Mouse (Mus musculus) heart, postnatal 0 days (tissue): ENCODE measurements around the gene Ewsr1. TPM values are rescaled to one million over a fixed set of nuclear protein-coding genes. Genes with fewer than 3 reads are reported as not detected.

Source experiments
- ATAC-seq: fragments of 200-750 bp; cut with Nextera tagmentation; 2 replicates; pipeline ENCODE4 v1.8.0; 2017; ENCODE audit warnings: low read depth, moderate number of reproducible peaks, moderate library complexity; ENCODE audit not compliant: insufficient read depth
- DNase-seq: peaks from one replicate; pipeline ENCODE4 v3.0.0-alpha.2; 2016; ENCODE audit warnings: low spot score
- H3K27ac ChIP-seq: fragments of 300-500 bp; sonication (generic); 2 replicates; pipeline ENCODE4 v1.5.1; 2014; ENCODE audit warnings: low read depth, mild to moderate bottlenecking
- H3K27me3 ChIP-seq: fragments of 300-500 bp; sonication (generic); 2 replicates; pipeline ENCODE4 v1.6.1; 2014; ENCODE audit warnings: low read length, mixed read lengths; ENCODE audit not compliant: control insufficient read depth, insufficient read depth
- H3K36me3 ChIP-seq: fragments of 300-500 bp; sonication (generic); replicated peaks from 2 replicates; pipeline ENCODE4 v1.6.1; 2014; ENCODE audit warnings: low read length, mixed read lengths; ENCODE audit not compliant: control insufficient read depth, insufficient read depth
- H3K4me1 ChIP-seq: fragments of 300-500 bp; sonication (generic); 2 replicates; pipeline ENCODE4 v1.6.1; 2014; ENCODE audit warnings: antibody characterized with exemption; ENCODE audit not compliant: control insufficient read depth, insufficient read depth
- H3K4me2 ChIP-seq: fragments of 300-500 bp; sonication (generic); 2 replicates; pipeline ENCODE4 v1.6.1; 2014; ENCODE audit warnings: low read depth, mild to moderate bottlenecking, low read length, moderate library complexity
- H3K4me3 ChIP-seq: fragments of 300-500 bp; sonication (generic); 2 replicates; pipeline ENCODE4 v1.5.1; 2014; ENCODE audit warnings: low read depth, low read length
- H3K9ac ChIP-seq: fragments of 300-500 bp; sonication (generic); replicated peaks from 2 replicates; pipeline ENCODE4 v1.6.1; 2014; ENCODE audit warnings: low read depth, low read length, mixed read lengths
- H3K9me3 ChIP-seq: fragments of 300-500 bp; sonication (generic); replicated peaks from 2 replicates; pipeline ENCODE4 v1.6.1; 2016; ENCODE audit warnings: low read length; ENCODE audit not compliant: control insufficient read depth
- CTCF ChIP-seq: IDR thresholded peaks from 2 replicates; pipeline ENCODE4 v1.5.1; 2016; ENCODE audit warnings: antibody characterized with exemption, control low read depth, low read depth
- EP300 ChIP-seq: IDR thresholded peaks from 2 replicates; pipeline ENCODE4 v1.6.1; 2016; ENCODE audit warnings: antibody characterized with exemption, low read depth
- WGBS: fragments of 180-500 bp; shearing (Covaris S2); extraction: QIAGEN DNeasy Blood & Tissue Kit; methylation state at CpG from one replicate; pipeline ENCODE4 v1.1.7; 2014; 5-methylcytosine and 5-hydroxymethylcytosine counted together
- polyA plus RNA-seq: library from polyadenylated mRNA; unstranded; fragments of >200 nt; fragmentation: Nextera tagmentation; extraction: Ambion mirVana; gene quantifications from 2 replicates; pipeline ENCODE4 v1.2.1, GENCODE M21; 2015
- total RNA-seq: library from RNA; depleted of rRNA; stranded (reverse); fragments of >200 nt; gene quantifications from 2 replicates; pipeline ENCODE4 v1.2.3, GENCODE M21; 2014; ENCODE audit warnings: low replicate concordance

The Ewsr1 gene
- total and polyA plus RNA-seq, 2 experiments from 2014 or later: 213 to 238 TPM

DNA sequence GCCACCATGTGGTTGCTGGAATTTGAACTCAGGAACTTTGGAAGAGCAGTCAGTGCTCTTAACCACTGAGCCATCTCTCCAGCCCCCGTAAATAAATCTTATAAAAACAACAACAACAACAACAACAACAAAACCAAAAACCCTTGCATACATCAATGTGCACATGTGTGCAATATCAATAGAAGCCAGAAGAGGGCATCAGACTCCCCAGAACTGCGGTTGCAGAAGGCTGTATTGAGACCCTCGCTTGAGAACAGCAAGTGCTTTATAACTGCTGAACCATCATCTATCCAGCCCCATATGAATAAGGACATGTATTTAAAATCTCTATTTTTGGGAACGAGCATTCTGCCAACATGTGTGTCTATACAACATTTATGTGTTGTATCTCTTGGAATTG lies 24.2 kb downstream of the Ewsr1 start:
- H3K36me3 ChIP-seq: peaks cover 67% of the 10 kb centered on the region
- no peak overlapping the region for H3K9ac ChIP-seq
- ATAC-seq: 0 out of 2 replicates have a peak, but pooled peaks have one; percentile 42

DNA sequence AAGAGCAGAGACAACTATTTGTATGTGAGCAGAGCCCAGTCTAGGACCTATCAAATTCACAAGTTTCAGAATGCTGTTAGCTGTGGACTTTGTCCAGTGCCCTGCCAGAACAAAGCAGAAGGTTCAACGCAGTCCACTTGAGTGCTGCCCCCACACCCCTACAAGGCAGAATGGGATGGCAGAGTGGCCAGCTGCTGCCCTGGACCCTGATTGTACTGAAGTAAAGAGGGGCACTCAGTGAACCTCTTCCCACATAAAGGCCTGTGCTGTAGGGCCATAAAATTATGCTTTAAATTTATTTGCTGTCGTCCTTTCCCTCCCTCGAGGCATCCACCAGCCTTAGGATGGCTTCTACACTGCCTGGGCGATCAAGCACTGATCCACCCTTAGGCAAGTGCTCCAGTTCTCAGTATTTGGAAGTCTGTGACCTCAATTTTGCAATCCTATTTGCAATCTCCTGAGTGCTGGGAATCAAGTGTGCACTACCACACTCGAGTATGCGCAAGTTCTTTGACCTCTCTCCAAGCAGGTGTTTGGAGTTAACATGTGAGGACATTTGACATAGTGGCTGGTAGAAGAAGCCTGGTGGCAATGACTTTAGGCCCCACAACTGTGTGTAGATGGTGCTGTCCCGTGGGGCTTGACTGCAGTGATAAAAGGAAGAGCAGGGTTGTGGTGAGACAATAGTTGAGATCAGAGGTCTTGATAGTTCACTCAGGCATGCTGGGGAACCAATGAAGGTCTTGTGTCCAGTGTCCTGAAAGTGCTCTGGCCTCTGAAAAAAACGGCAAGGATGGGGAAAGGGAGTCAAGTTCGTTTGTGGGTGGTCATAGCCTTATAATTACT lies 30.7 kb downstream of the Ewsr1 start:
- peaks cover 8% of the 10 kb centered on the region; the same call in 1 of the 2 replicates for H3K4me1 ChIP-seq
- TF ChIP-seq EP300 (no peak), CTCF (no peak)
- DNase-seq (no peak), ATAC-seq (no peak)
- peaks cover 55% of the 10 kb centered on the region for H3K36me3 ChIP-seq
- no peaks in the 10 kb centered on the region for H3K27me3 ChIP-seq
- no peak overlapping the region for H3K4me2 ChIP-seq
- WGBS: 72% methylated on average over 9 of the region's 9 CpGs
- no peak overlapping the region for H3K4me3 ChIP-seq
- H3K27ac ChIP-seq: no peak overlapping the region
- H3K9ac ChIP-seq: no peak overlapping the region
- H3K9me3 ChIP-seq: no peaks in the 10 kb centered on the region

More for the DNA sequence above, 24.2 kb downstream of the Ewsr1 start:
- Histone ChIP-seq H3K27me3 (no peaks in the 10 kb centered on the region), H3K9me3 (no peaks in the 10 kb centered on the region), H3K4me1 (no peaks in the 10 kb centered on the region), H3K27ac (no peak overlapping the region), H3K4me3 (no peak overlapping the region), H3K4me2 (no peak overlapping the region)
- TF ChIP-seq CTCF (peak; percentile 47), EP300 (no peak)
- 78% methylated on average over 4 of the region's 4 CpGs for WGBS
- DNase-seq: no peak

DNA sequence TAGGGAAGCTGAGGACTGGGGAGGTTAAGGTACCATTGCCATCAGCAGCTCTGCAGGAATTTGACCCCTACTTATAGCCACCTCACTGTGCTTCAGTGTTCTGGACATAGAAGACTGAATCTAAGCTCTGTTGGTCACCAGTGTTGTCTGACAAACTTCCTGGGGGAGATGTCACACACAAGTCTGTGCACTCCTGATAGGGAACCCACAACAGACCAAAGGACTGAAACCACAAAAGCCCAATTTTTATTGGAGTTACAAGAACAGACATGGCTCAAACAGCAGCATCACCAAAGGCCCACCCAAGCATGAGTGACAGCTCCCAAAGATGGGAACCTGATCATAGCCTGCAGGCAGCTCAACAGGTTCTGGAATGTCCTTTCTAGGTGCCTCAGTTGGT lies 32.0 kb downstream of the Ewsr1 start:
- TF ChIP-seq CTCF (no peak), EP300 (no peak)
- no peak for DNase-seq

DNA sequence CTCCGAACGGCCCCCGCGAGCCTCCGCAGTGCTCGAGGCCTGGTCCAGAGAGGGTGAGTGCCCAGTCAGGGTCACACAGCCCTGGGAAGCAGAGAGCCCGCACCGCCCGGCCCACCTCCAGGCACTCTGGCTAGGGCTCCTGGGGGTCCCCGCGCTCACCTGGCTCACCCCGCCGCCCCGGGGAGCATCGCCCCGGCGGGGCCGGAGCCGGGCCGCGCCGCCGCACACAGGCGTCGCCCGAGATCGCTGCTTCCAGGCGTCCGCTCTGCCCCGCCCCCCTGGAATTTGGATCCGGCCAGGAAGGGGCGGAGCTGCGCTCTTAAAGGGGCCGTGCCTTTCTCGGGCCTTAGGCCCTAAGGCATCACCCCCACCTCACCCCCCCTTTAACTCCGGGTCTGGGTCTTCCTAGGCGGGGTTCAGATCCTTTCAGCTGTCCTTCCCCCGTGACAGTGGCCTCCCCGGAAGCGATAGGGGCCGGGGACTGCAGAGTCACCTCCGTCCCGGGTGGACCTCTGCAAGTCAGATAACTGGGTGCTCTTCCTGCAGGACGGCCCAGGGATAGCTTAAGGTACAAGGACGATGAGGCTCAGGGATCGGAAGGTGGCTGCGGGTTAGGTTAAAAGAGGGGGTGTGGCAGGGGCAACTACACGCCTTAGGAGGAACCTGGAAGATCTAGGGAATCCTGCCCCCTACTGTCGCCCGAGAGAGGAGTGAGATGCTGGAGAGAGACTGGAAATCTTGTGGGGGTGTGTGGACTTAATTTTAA lies 33.8 kb downstream of the Ewsr1 start, which contains the start of gene Gas2l1:
TSS of gene Gas2l1 (minus strand) at position 272 of the 766 bp plus-strand sequence.
- peak within 1 kb of the TSS; percentile 52 for H3K4me3 ChIP-seq
- peaks cover 11% of the 10 kb centered on the region for H3K27me3 ChIP-seq
- peak within 1 kb of the TSS; percentile 99 for H3K4me2 ChIP-seq
- WGBS: 0% methylated on average over 46 of the region's 50 CpGs
- peak within 1 kb of the TSS; percentile 53 for H3K9ac ChIP-seq
- peak within 1 kb of the TSS; percentile 50 for H3K27ac ChIP-seq
- peaks cover 32% of the 10 kb centered on the region for H3K4me1 ChIP-seq
- ATAC-seq: peak; percentile 83
- H3K36me3 ChIP-seq: peaks cover 24% of the 10 kb centered on the region
- peak; percentile 82 for DNase-seq
- no peaks in the 10 kb centered on the region for H3K9me3 ChIP-seq
- TF ChIP-seq CTCF (peak; percentile 62), EP300 (no peak; the same call in 1 of the 2 replicates)

More for the DNA sequence above, 32.0 kb downstream of the Ewsr1 start:
- H3K36me3 ChIP-seq: peaks cover 43% of the 10 kb centered on the region
- no peak overlapping the region for H3K9ac ChIP-seq
- no peak for ATAC-seq
- H3K27ac ChIP-seq: no peak overlapping the region
- H3K9me3 ChIP-seq: no peaks in the 10 kb centered on the region
- H3K4me1 ChIP-seq: peaks cover 21% of the 10 kb centered on the region
- H3K27me3 ChIP-seq: no peaks in the 10 kb centered on the region
- no peak overlapping the region for H3K4me3 ChIP-seq
- no peak overlapping the region for H3K4me2 ChIP-seq

DNA sequence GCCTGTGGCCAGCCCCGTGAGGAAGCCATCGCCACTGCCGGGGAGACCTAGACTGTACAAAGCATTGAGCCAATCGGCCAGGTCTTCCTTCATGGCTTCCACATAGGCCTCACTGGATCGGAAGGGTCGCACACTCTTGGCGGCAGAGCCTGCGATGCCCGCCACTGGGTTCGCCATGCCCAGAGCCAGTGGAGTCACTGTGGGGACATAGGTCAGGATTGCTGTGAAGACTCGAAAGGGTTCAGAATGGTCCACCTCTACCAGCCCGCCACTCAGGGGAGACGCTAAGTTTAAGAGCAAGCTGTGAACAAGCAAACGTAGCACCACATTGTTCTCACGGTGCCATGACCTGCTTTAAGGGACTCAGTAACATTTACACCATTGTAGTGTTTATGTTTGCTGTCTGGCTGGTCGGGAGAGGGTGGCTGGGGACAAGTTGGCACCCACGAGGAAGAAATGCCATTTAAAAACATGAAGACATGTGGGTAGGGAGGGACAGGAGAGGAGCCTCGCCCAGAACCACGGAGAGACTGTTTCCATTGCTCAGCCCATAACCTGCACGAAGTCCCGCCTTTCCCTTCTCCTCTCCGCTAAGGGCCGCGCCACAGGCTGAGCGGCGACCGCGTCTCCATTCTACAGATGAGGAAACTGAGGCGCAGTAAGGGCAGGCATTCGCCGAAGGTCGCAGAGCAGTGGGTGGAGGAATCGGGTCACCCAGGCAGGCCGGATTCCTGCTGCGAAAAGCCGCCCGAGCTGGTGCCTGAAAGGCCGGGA lies 34.6 kb downstream of the Ewsr1 start:
- ATAC-seq: no peak
- H3K9me3 ChIP-seq: no peaks in the 10 kb centered on the region
- H3K4me1 ChIP-seq: peaks cover 35% of the 10 kb centered on the region
- DNase-seq: no peak
- peak overlapping the region; percentile 50 for H3K27ac ChIP-seq
- H3K27me3 ChIP-seq: peaks cover 19% of the 10 kb centered on the region
- peak overlapping the region; percentile 99 for H3K4me2 ChIP-seq
- TF ChIP-seq CTCF (no peak), EP300 (no peak)
- 16% methylated on average over 38 of the region's 38 CpGs for WGBS
- peak overlapping the region; percentile 53 for H3K9ac ChIP-seq
- peak overlapping the region; percentile 52 for H3K4me3 ChIP-seq
- peaks cover 19% of the 10 kb centered on the region for H3K36me3 ChIP-seq
